Mouse (Mus musculus) adrenal gland, postnatal 4 days (tissue): ENCODE measurements around the gene Cfap161. TPM values are rescaled to one million over a fixed set of nuclear protein-coding genes. Genes with fewer than 3 reads are reported as not detected.

Experiments used
- DNase-seq, 2 experiments: peaks; one replicate each; pipeline ENCODE4 v3.0.0; 2021 to 2022; ENCODE audit warnings: low spot score in 2 of 2, mixed read lengths in 2 of 2
- total RNA-seq, 2 experiments: library from RNA; stranded (reverse); gene quantifications; 2 replicates each; pipeline ENCODE4 v1.2.3; 2021

Gene Cfap161
- total RNA-seq, 2 experiments from 2014 or later = 1.1 to 1.4 TPM

- DNase-seq = no peak
These were observed 52.7 kb downstream of the Cfap161 start for GRCm38 (mm10) chr7:83742026-83742425.

GRCm38 (mm10) chr7:83739680-83740310, 54.9 kb downstream of the Cfap161 start:
- no peak for DNase-seq

- DNase-seq = no peak
These were observed 55.8 kb downstream of the Cfap161 start for GRCm38 (mm10) chr7:83738623-83739462.

GRCm38 (mm10) chr7:83737914-83738490, 56.7 kb downstream of the Cfap161 start:
- DNase-seq = no peak

GRCm38 (mm10) chr7:83736341-83737115, 58.2 kb downstream of the Cfap161 start:
- no peak for DNase-seq

- no peak for DNase-seq
These were observed 59.4 kb downstream of the Cfap161 start for GRCm38 (mm10) chr7:83735108-83735781.

- DNase-seq = no peak
These were observed 60.0 kb downstream of the Cfap161 start for GRCm38 (mm10) chr7:83734671-83735082.

- DNase-seq = no peak
These were observed 60.4 kb downstream of the Cfap161 start for GRCm38 (mm10) chr7:83734246-83734645.

- DNase-seq = no peak
These were observed 61.9 kb downstream of the Cfap161 start for GRCm38 (mm10) chr7:83732781-83733180.

GRCm38 (mm10) chr7:83731961-83732666, 62.6 kb downstream of the Cfap161 start:
- no peak for DNase-seq

- DNase-seq = no peak
These were observed 63.4 kb downstream of the Cfap161 start for GRCm38 (mm10) chr7:83731297-83731696.

GRCm38 (mm10) chr7:83726936-83727632, 67.6 kb downstream of the Cfap161 start:
- DNase-seq = no peak

GRCm38 (mm10) chr7:83725801-83726200, 68.9 kb downstream of the Cfap161 start:
- DNase-seq = no peak

- no peak for DNase-seq
These were observed 70.1 kb downstream of the Cfap161 start for GRCm38 (mm10) chr7:83724541-83724940.

Other genes with a start within 250 kb of the Cfap161 start
- 1 to 10 TPM; 1.0 to 1.8 TPM for gene Tmc3, start 210.0 kb downstream of the Cfap161 start, total RNA-seq
- 10 to 100 TPM; 28.3 to 28.9 TPM for gene Stard5, start 162.9 kb downstream of the Cfap161 start, total RNA-seq
- 1 to 10 TPM; 8.5 to 8.8 TPM for gene Il16, start 49.2 kb downstream of the Cfap161 start, total RNA-seq
- 10 to 100 TPM; 23.1 to 26.2 TPM for gene Tlnrd1, start 89.4 kb upstream of the Cfap161 start, total RNA-seq
- 100 to 1,000 TPM; 100 to 106 TPM for gene Mesd, start 89.6 kb upstream of the Cfap161 start, total RNA-seq